Mouse (Mus musculus): ENCODE measurements at regions not wholly inside any gene's neighbourhood (a gene's known extent, or its start where the extent isn't known, plus 50 kb on each side); places are given as distances from the start of the nearest gene placed in this dataset.
A peak's percentile ranks its signal among the peaks of the same experiment; 100 is the strongest.

GRCm38 (mm10) chr8:92427801-92428200 lies 70.4 kb downstream of the Irx5 start:
- ATAC-seq (replicated peaks; ENCODE audit: low read depth, poor library complexity, severe bottlenecking): no peak

- no peak for ATAC-seq (replicated peaks; ENCODE audit: low read depth, poor library complexity, severe bottlenecking)
These were observed 79.7 kb downstream of the Irx5 start for GRCm38 (mm10) chr8:92437075-92437663.

GRCm38 (mm10) chr8:92438294-92438693 lies 80.9 kb downstream of the Irx5 start:
- ATAC-seq (replicated peaks; ENCODE audit: low read depth, poor library complexity, severe bottlenecking): no peak

DNA sequence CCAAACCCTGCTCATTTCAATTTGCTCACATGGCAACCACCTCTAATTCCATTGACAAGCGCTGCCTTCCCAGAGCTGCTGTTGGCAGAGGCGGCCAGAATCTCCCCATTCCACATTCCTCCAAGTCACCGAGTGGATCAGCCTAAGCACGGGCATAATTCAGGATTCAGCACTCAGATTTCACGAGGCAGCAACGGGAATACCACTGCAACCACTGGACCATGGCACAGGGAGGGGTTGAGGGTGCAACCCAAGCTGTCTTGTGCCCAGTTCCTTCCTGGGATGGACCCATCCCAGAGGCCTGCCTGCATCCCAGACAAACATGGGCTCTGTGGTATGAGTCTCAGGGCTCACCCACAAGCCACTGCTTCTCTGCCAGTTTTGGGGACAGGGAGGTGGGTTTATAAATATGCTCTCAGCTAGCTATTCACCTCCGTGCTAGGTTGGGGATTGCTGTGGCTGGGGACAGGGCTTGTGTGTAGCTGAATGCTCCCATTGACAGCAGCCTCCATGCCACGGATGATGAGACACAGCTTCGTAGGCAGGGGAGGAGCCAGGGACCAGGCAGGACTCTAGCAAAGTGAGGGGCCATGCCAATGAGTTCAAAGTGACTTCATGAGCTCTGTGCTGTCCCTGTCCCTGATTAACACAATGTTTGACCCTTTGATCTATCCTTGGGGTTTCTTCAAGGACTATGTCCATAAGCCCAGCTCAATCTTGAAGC lies 82.5 kb downstream of the Irx5 start:
- no peak for ATAC-seq (replicated peaks; ENCODE audit: low read depth, poor library complexity, severe bottlenecking)

DNA sequence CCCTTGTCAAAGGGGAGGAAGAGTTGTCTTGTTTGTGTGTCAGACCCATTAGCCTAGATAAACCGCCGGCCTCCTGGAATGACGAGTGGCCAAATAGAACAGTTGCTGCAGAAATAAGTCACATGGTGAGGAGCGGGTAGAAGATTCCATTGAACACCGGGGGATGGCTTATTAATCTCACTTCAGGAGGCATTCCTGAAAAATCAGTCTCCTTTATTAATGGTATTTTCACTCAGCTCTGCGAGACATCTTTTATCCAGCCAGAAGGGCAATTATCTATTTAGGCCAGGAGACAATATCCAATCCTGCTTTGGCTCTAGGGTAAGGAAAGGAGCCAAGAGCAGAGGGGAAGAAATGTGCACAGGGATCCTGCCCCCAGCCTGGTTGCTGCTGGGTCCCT lies 84.7 kb downstream of the Irx5 start:
- no peak for ATAC-seq (replicated peaks; ENCODE audit: low read depth, poor library complexity, severe bottlenecking)

DNA sequence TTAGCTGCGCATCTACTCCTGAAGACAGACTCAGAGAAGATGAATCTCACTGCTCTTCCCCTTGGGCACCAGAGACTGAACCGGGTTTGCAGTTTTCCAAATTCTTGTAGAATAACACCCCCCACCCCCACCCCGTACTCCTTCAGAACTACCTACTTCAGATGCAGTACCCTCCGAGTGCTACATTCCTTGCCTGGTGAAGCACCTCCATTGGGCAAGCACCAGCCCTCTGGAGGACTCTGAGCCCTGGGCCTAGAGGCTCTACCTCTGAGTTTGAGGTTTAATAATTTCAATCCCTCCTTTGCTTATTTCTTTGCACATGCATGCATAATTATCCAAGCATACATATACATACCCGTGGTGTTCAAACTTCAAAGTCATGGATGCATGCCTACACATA lies 101.9 kb downstream of the Irx5 start:
- ATAC-seq (replicated peaks; ENCODE audit: low read depth, poor library complexity, severe bottlenecking): no peak

DNA sequence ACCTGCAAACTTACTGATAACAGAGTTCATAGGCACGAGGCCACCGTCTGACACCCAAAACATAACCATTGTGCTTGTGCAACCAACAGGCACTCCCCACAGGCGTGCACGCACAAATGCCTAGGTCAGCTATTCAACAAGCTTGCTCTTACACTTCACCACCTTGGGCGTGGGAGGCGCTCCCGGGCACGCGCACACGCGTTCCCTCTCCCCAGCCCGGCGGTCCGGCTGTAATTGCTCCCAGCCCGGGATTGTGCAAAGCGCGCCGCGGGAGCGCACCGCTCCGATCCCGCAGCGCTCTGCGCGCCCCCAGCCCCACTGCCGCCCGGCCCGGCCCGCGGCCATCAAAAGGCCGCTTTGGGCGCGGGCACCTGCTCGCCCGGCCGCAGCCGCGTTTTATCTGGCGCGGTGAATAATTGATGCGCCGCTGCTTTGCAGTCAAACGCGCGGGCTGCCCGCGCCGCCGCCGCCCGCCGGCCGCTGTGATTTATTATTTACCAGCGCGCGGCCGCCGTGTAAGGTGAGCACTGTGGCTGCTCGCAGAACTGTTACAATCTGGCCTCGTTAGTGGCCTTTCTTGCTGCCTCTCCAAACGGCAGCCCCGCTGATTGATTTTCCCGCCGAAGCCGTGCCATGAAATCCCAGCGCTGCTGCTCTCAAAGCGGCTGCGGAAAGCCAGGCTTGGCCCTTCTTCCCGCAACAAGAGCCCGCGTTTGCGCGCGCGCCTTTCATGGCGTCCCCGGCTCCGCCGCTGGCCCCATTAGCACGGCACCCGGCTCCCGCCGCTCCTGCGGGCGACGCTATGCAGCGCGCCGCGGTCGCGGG lies 102.9 kb downstream of the Irx5 start:
- 0 out of 2 replicates have a peak, but pooled peaks have one; percentile 32 for ATAC-seq (replicated peaks; ENCODE audit: low read depth, poor library complexity, severe bottlenecking)

- ATAC-seq (replicated peaks; ENCODE audit: low read depth, poor library complexity, severe bottlenecking): no peak
These were observed 111.9 kb downstream of the Irx5 start for GRCm38 (mm10) chr8:92469141-92470000.

GRCm38 (mm10) chr8:92472257-92472656 lies 114.8 kb downstream of the Irx5 start:
- no peak for ATAC-seq (replicated peaks; ENCODE audit: low read depth, poor library complexity, severe bottlenecking)

- ATAC-seq (replicated peaks; ENCODE audit: low read depth, poor library complexity, severe bottlenecking): no peak
These were observed 115.4 kb downstream of the Irx5 start for GRCm38 (mm10) chr8:92472817-92473216.

DNA sequence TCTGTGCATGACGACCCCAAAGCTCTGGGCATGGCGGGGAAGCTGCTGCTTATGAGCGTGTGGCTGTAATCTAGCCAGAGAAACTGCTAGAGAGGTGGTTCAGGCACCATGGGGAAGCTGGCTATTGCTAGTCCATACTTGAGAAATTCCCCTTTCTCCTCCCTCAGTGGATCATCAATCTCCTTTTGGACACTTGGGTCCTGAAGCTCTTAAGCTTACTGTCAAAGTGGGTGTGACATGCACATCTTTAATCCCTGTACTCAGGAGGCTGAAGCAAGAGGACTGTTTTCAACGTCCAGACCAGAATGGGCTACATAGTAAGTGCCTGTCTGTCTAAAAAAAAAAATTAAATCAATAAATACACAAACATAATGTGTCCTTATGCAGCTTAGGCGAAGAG lies 125.0 kb downstream of the Irx5 start:
- no peak for ATAC-seq (replicated peaks; ENCODE audit: low read depth, poor library complexity, severe bottlenecking)

- peak; percentile 88 for ATAC-seq (replicated peaks; ENCODE audit: low read depth, poor library complexity, severe bottlenecking)
These were observed 125.8 kb downstream of the Irx5 start for GRCm38 (mm10) chr8:92483055-92483765.

GRCm38 (mm10) chr8:92488526-92489159 lies 131.2 kb downstream of the Irx5 start:
- no peak for ATAC-seq (replicated peaks; ENCODE audit: low read depth, poor library complexity, severe bottlenecking)

GRCm38 (mm10) chr8:92491533-92491932 lies 134.1 kb downstream of the Irx5 start:
- ATAC-seq (replicated peaks; ENCODE audit: low read depth, poor library complexity, severe bottlenecking): no peak

GRCm38 (mm10) chr8:92493403-92493802 lies 136.0 kb downstream of the Irx5 start:
- ATAC-seq (replicated peaks; ENCODE audit: low read depth, poor library complexity, severe bottlenecking): no peak

- ATAC-seq (replicated peaks; ENCODE audit: low read depth, poor library complexity, severe bottlenecking): no peak
These were observed 148.3 kb downstream of the Irx5 start for GRCm38 (mm10) chr8:92505552-92506281.

- ATAC-seq (replicated peaks; ENCODE audit: low read depth, poor library complexity, severe bottlenecking): no peak
These were observed 149.0 kb downstream of the Irx5 start for GRCm38 (mm10) chr8:92506436-92506835.

- ATAC-seq (replicated peaks; ENCODE audit: low read depth, poor library complexity, severe bottlenecking): peak; percentile 71
These were observed 149.5 kb downstream of the Irx5 start for GRCm38 (mm10) chr8:92506906-92507305.
